Mouse (Mus musculus) B cell, adult 2 months (primary cell): ENCODE measurements around the gene Ski.
A peak's percentile ranks its signal among the peaks of the same experiment; 100 is the strongest.

Experiments
- DNase-seq, 2 experiments: peaks; one replicate each; pipeline ENCODE4 v3.0.0; 2022

Ski gene

GRCm38 (mm10) chr4:155173822-155174785 lies 48.3 kb downstream of the Ski start:
- no peak for DNase-seq

- DNase-seq: no peak
Observed at GRCm38 (mm10) chr4:155172909-155173821, 49.2 kb downstream of the Ski start.

- no peak for DNase-seq
Observed at GRCm38 (mm10) chr4:155171961-155172533, 50.3 kb downstream of the Ski start.

- DNase-seq: no peak
Observed at GRCm38 (mm10) chr4:155170614-155171212, 51.7 kb downstream of the Ski start.

DNA sequence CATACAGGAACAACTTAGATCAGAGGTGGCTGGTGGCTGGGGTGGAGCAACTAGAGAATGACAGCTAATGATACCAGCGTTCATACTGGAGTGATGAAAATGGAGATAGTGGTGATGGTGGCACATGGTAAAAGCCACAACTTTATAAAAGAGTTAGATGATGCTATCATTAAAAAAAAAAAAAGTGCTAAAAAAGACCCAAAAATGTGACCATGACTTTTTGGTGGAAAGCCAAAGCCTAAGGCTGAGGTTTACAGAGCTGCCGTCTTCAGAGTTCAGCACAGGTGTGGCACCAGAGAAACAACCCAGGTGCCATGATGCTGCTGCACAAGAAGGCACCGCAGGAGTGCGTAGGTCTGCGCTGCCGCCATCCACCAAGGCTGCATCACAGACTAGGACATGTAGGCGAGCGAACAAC lies 53.5 kb downstream of the Ski start:
- DNase-seq: no peak

GRCm38 (mm10) chr4:155165861-155166260 lies 56.5 kb downstream of the Ski start:
- DNase-seq: no peak

DNA sequence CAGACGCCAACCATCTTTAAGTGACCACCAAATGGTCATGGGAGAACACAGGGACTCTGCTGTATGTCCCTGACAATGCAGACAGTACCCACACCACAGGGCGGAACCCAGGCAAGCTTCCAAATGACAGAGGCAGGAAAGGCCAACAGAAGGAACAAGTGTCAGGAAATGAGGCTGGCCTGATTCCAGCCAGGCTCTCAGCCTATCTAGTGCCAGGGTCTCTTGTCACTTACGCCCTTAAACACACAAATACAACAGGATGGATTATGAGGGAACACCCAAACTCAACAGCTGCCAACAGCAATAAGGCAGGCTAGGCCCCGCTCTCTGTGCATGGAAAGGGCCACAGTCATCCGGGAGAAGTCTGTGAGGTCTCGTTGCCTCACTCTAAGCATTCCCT lies 57.8 kb downstream of the Ski start:
- no peak for DNase-seq

GRCm38 (mm10) chr4:155163685-155164084 lies 58.7 kb downstream of the Ski start:
- DNase-seq: no peak

DNA sequence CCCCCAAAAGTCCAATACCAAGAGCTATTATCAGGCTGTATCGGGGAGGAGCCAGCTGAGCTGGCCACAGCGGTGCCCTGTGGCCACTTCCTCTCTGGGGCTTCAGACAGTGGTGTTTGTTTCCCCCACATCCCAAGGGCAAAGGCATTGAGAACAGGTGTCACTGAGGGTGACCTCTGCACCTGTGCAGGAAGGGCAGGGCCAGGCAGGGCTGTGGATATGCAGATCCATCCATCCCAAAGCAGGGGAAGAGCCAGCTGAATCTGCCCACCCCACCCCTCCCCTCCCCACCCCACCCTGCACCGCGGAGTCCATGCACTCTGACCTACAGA lies 59.1 kb downstream of the Ski start:
- no peak for DNase-seq

GRCm38 (mm10) chr4:155162433-155163319 lies 59.7 kb downstream of the Ski start:
- peak; percentile 64 to 66 for DNase-seq

- no peak for DNase-seq
Observed at GRCm38 (mm10) chr4:155158543-155158917, 63.9 kb downstream of the Ski start.

- DNase-seq: no peak
Observed at GRCm38 (mm10) chr4:155157871-155158542, 64.4 kb downstream of the Ski start.

GRCm38 (mm10) chr4:155156734-155157133 lies 65.7 kb downstream of the Ski start:
- no peak for DNase-seq

- no peak for DNase-seq
Observed at GRCm38 (mm10) chr4:155154986-155155385, 67.4 kb downstream of the Ski start.

DNA sequence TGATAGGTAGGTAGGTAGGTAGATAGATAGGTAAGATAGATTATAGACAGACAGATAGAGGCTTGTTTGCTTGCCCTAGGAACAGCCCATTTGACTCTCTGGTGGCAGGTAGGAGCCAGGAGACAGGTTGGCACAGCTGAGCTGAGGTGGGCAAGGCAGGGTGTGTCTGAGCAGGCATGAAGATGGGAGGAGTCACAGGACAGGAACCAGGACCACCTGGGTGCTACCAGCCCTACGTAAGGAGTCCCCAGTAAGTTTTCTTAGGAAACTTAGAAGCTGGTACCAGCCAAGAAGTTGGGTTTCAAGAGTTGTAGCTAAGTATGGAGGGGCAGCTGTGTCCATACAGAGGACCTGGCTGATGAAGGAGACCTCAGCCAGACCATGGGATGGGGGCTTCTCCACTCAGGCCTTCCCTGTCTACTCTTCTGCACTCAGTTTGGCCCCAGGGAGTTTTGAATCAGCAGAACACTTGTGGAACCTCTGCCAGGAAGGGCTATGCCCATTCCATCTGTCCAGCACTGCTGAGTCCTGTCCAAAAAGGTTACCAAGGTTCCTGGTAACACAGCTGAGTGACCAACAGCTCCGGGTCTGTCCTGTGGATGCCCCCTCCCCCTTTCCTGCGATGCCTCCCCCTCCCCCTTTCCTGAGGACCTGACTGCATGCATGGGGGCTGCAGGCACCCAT lies 68.9 kb downstream of the Ski start:
- no peak for DNase-seq

- no peak for DNase-seq
Observed at GRCm38 (mm10) chr4:155152476-155152875, 69.9 kb downstream of the Ski start.

DNA sequence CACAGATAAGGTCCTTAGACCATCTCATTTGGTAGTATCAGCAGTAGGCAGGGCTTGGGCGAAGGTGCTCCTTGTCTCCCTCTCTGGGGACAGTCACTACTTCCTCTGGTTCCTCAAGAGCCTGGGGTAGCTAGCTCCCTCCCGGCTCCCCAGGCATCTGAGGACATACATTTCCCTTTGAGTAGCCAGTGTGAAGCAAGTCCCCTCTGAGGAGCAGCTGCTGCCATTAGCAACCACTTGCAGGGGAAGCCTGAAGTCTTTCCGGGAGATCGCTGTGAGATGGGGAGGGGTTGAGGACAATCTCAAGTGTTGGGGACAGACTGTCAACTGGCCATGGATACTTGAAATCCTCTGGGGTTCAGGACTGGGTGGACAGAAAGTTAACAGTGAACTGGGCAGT lies 70.5 kb downstream of the Ski start:
- peak in 1 of 2 experiments; percentile 14 for DNase-seq

- DNase-seq: peak; percentile 15 to 24
Observed at GRCm38 (mm10) chr4:155151221-155151788, 71.1 kb downstream of the Ski start.

DNA sequence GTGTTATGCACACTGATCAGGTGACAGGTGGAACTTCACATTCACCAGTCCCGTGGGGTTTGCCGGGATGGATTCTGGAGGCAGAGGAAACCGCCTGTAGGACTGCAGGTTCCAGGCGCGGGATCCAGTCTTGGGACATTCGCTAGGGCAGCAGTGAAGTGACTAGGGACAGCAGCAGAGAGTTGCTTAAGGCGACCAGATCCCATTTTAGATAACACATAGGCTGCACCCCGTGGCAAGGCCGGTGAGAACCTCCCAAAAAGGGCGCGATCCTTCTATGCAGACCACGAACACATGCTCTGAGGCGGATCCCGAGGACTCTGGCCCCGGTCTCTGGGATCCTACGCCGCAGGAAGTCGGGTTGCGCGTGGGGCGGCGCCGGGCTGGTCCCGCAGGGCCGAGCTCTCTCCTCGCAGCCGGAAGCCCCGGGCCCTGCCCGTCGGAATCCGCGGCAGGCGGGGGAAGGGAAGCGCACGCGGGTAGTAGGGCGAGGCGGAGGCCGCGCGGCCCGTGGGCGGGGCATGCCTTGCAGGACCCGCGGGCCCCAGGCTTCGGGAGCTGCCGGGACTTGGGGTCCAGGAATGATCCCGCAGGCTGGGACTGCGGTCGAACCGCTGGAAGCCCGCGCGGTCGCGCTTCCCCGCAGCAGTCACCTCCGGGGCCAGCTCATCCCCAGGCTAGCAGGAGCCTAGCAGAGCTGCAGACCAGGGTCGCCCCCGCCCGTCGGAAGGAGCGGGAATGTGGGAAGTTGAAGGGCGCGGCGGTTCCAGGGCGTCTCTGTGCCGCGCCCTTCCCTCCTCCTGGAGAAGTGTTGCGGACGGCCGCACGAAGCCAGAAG lies 71.9 kb downstream of the Ski start:
- DNase-seq: peak; percentile 82
